Mouse (Mus musculus) left cerebral cortex, adult 2 months (tissue): Measurements from ENCODE around the gene Slc38a9. TPM values are rescaled to one million over a fixed set of nuclear protein-coding genes. Genes with fewer than 3 reads are reported as not detected.
A peak's percentile ranks its signal among the peaks of the same experiment; 100 is the strongest.

Experiments
- DNase-seq, 2 experiments: peaks; one replicate each; pipeline ENCODE4 v3.0.0; 2021 to 2022; ENCODE audit warnings: low spot score in 2 of 2, mixed read lengths in 1 of 2; ENCODE audit errors: extremely low spot score in 1 of 2
- H3K27ac ChIP-seq: fragments of 200-600 bp; 2 replicates; pipeline ENCODE4 v1.8.1; 2022
- H3K4me3 ChIP-seq: fragments of 200-600 bp; 2 replicates; pipeline ENCODE4 v1.8.1; 2022
- CTCF ChIP-seq: fragments of 200-600 bp; IDR thresholded peaks from 2 replicates; pipeline ENCODE4 v1.8.1; 2022; ENCODE audit warnings: antibody characterized with exemption, mild to moderate bottlenecking, moderate library complexity
- intact Hi-C: fragments of 180-260 bp; cut with DNase I; formaldehyde crosslinking; loops from one replicate; pipeline ENCODE4 v1.15.1; 2025
- long read RNA-seq, 2 experiments: library from polyadenylated mRNA; stranded (forward); transcript quantifications; one replicate each; pipeline ENCODE4 v2.0.0; 2021; ENCODE audit warnings: borderline mapping rate in 2 of 2
- total RNA-seq, 2 experiments: library from RNA; stranded (reverse); gene quantifications; 2 replicates each; pipeline ENCODE4 v1.2.3; 2021

The Slc38a9 gene
- total RNA-seq = 10 to 100 TPM; 20.6 to 25.2 TPM
- long read RNA-seq, experiment 1, full-length matches to known transcripts = 2 of 8 reads
- long read RNA-seq, experiment 1, partial matches to known transcripts = 2 of 8 reads
- long read RNA-seq, experiment 1, other reads (novel, unspliced or antisense) = 4 of 8 reads
- long read RNA-seq, experiment 2, full-length matches to known transcripts = 3 of 8 reads
- long read RNA-seq, experiment 2, partial matches to known transcripts = 3 of 8 reads
- long read RNA-seq, experiment 2, other reads (novel, unspliced or antisense) = 2 of 8 reads

GRCm38 (mm10) chr13:112660574-112661381 is at the start of gene Slc38a9:
Slc38a9 (plus strand) TSS chr13:112660751.
- peak within 1 kb of the TSS; percentile 71 for H3K4me3 ChIP-seq
- H3K27ac ChIP-seq = peak within 1 kb of the TSS; percentile 88
- intact Hi-C loops = loop anchor here (5.0 kb wide), 1 partner anchor 142 kb away; the partner anchor contains the start of gene Plpp1
- peak; percentile 90 to 91 for DNase-seq
- TF ChIP-seq CTCF = no peak

- no peak overlapping the region for H3K4me3 ChIP-seq
- no peak for DNase-seq
- no peak overlapping the region for H3K27ac ChIP-seq
- intact Hi-C loops = no loop called here
- peak; percentile 5; the same call in 1 of the 2 replicates for TF ChIP-seq CTCF
These were observed 39.0 kb upstream of the Slc38a9 start for GRCm38 (mm10) chr13:112621592-112621991.

DNA sequence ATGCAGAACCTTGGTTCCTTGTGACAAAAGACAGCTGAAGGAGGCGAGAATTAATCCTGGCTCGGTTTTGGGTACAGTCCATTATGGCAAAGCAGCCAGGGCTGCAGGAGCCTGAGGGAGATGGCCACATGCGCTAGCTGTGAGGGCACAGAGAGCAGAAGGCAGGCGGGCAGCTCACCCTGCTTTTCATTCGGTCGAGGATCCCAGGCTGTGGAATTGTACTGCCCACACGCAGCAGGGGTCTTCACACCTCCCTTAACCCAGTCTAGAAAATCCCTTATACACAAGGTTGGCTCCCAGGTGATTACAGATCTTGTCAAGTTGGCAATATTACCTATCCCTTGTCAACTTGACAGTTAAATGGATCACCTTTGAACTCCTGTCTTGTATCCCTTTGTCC is 36.9 kb upstream of the Slc38a9 start:
- intact Hi-C loops = no loop called here
- TF ChIP-seq CTCF = no peak
- Histone ChIP-seq H3K27ac (no peak overlapping the region), H3K4me3 (no peak overlapping the region)
- no peak for DNase-seq

DNA sequence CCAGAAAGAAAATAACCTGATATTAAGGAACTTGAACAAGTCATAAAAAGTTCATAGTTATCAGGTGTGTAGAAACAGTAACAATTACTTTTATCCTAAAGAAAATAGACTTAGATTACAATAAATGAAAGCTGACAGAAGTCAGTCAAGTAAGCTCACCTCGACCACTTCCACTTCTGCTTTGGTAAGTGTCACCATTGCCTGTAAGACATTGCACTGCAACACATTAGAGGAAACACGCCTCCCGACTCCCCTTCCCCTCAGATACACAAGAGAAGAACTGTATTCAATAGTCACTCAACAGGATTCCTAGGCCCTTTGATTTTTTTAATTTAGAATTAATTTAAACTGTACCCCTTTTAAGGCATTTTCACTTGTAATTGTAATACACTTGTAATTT is 35.9 kb upstream of the Slc38a9 start:
- Histone ChIP-seq H3K27ac (no peak overlapping the region), H3K4me3 (no peak overlapping the region)
- no peak for DNase-seq
- intact Hi-C loops = no loop called here
- TF ChIP-seq CTCF = no peak

DNA sequence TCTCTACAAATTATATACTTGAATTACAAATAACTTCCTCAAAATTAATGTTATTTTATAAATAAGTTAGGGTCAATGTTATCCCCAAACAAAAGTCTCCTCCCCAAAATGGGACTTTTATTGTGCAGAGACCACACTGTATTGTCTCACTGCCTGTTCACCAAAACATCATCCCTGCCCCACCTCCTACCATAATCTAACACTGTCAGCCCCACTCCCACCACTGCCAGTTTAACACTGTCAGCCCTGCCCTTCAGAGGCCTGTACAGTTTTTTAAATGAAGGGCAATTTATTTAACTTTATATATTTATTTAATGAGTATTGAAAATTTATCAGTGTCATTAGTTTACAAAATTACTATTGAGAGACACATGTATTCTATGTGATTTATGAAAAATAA is 35.0 kb upstream of the Slc38a9 start:
- no peak for DNase-seq
- no peak overlapping the region for H3K27ac ChIP-seq
- no peak overlapping the region for H3K4me3 ChIP-seq
- intact Hi-C loops = no loop called here
- TF ChIP-seq CTCF = no peak

GRCm38 (mm10) chr13:112635174-112635837 is 25.2 kb upstream of the Slc38a9 start:
- Histone ChIP-seq H3K4me3 (no peak overlapping the region), H3K27ac (no peak overlapping the region)
- intact Hi-C loops = no loop called here
- no peak for TF ChIP-seq CTCF
- DNase-seq = no peak

DNA sequence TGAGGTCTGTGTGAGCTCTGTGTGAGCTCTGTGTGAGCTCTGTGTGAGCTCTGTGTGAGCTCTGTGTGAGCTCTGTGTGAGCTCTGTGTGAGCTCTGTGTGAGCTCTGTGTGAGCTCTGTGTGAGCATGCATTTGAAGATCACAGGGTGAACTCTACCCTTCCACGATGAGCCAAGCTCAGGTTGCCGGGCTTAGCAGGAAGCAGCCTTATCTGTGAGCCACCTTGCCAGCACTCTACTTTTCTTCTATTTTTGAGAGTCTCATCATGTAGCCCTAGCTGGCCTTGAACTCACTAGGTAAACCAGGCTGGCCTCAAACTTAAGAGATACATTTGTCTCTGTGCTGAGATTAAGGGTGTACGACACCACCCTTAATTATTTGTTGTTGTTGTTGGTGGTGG is 24.1 kb upstream of the Slc38a9 start:
- intact Hi-C loops = no loop called here

DNA sequence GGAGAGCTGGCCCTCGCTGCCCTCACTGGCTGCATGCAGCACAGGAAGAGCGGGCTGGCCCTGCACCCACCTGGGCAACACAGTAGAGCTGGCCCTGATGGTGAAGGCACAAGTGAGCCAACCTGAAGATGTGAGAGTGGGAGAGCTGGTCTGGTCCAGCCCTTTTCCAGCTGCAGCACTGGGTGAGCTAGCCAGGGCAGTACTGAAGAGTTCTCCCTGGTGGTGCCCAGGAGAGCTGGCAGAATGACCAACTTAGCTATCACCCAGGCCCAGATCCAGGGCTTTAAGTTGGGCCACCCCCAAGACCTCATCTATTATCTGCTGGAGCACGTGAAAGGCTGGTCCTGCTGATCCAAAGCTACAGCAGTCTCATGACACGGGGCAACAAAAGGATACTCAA is 21.4 kb upstream of the Slc38a9 start:
- Histone ChIP-seq H3K4me3 (no peak overlapping the region), H3K27ac (no peak overlapping the region)
- DNase-seq = no peak
- intact Hi-C loops = no loop called here
- TF ChIP-seq CTCF = no peak

More for the DNA sequence above, 24.1 kb upstream of the Slc38a9 start:
- TF ChIP-seq CTCF = no peak
- Histone ChIP-seq H3K4me3 (no peak overlapping the region), H3K27ac (no peak overlapping the region)
- no peak for DNase-seq

GRCm38 (mm10) chr13:112642897-112643296 is 17.7 kb upstream of the Slc38a9 start:
- DNase-seq = no peak
- Histone ChIP-seq H3K4me3 (no peak overlapping the region), H3K27ac (no peak overlapping the region)
- TF ChIP-seq CTCF = no peak
- intact Hi-C loops = no loop called here

GRCm38 (mm10) chr13:112644996-112645395 is 15.6 kb upstream of the Slc38a9 start:
- TF ChIP-seq CTCF = no peak
- DNase-seq = no peak
- H3K4me3 ChIP-seq = no peak overlapping the region
- intact Hi-C loops = no loop called here
- no peak overlapping the region for H3K27ac ChIP-seq

GRCm38 (mm10) chr13:112645529-112646186 is 14.9 kb upstream of the Slc38a9 start:
- no peak overlapping the region for H3K27ac ChIP-seq
- TF ChIP-seq CTCF = no peak
- intact Hi-C loops = no loop called here
- DNase-seq = no peak
- H3K4me3 ChIP-seq = no peak overlapping the region
